Mouse (Mus musculus): ENCODE measurements at regions not wholly inside any gene's neighbourhood (a gene's known extent, or its start where the extent isn't known, plus 50 kb on each side); places are given as distances from the start of the nearest gene placed in this dataset.

GRCm38 (mm10) chr13:102352073-102352854, 341.1 kb upstream of the Cd180 start:
- no peak for ATAC-seq (ENCODE audit: low TSS enrichment)

- no peak for ATAC-seq (ENCODE audit: low TSS enrichment)
Measured at GRCm38 (mm10) chr13:102355569-102355968, 337.8 kb upstream of the Cd180 start.

GRCm38 (mm10) chr13:102372451-102373082, 320.8 kb upstream of the Cd180 start:
- no peak for ATAC-seq (ENCODE audit: low TSS enrichment)

GRCm38 (mm10) chr13:102380667-102381066, 312.7 kb upstream of the Cd180 start:
- no peak for ATAC-seq (ENCODE audit: low TSS enrichment)

GRCm38 (mm10) chr13:102391911-102392310, 301.4 kb upstream of the Cd180 start:
- no peak for ATAC-seq (ENCODE audit: low TSS enrichment)

- ATAC-seq (ENCODE audit: low TSS enrichment) = no peak
Measured at GRCm38 (mm10) chr13:102392868-102393661, 300.3 kb upstream of the Cd180 start.

GRCm38 (mm10) chr13:102393662-102393970, 299.7 kb upstream of the Cd180 start:
- no peak for ATAC-seq (ENCODE audit: low TSS enrichment)

- no peak for ATAC-seq (ENCODE audit: low TSS enrichment)
Measured at GRCm38 (mm10) chr13:102394057-102394456, 299.3 kb upstream of the Cd180 start.

GRCm38 (mm10) chr13:102397411-102397810, 295.9 kb upstream of the Cd180 start:
- ATAC-seq (ENCODE audit: low TSS enrichment) = no peak

GRCm38 (mm10) chr13:102411840-102412239, 281.5 kb upstream of the Cd180 start:
- no peak for ATAC-seq (ENCODE audit: low TSS enrichment)

GRCm38 (mm10) chr13:102434372-102434954, 258.9 kb upstream of the Cd180 start:
- no peak for ATAC-seq (ENCODE audit: low TSS enrichment)

GRCm38 (mm10) chr13:102442676-102443075, 250.7 kb upstream of the Cd180 start:
- ATAC-seq (ENCODE audit: low TSS enrichment) = no peak

GRCm38 (mm10) chr13:102447310-102447709, 246.0 kb upstream of the Cd180 start:
- ATAC-seq (ENCODE audit: low TSS enrichment) = no peak

GRCm38 (mm10) chr13:102449416-102450121, 243.8 kb upstream of the Cd180 start:
- ATAC-seq (ENCODE audit: low TSS enrichment) = no peak

GRCm38 (mm10) chr13:102451176-102451575, 242.2 kb upstream of the Cd180 start:
- no peak for ATAC-seq (ENCODE audit: low TSS enrichment)

- no peak for ATAC-seq (ENCODE audit: low TSS enrichment)
Measured at GRCm38 (mm10) chr13:102458711-102459110, 234.6 kb upstream of the Cd180 start.

GRCm38 (mm10) chr13:102463993-102464392, 229.4 kb upstream of the Cd180 start:
- ATAC-seq (ENCODE audit: low TSS enrichment) = no peak

GRCm38 (mm10) chr13:102481906-102482305, 211.5 kb upstream of the Cd180 start:
- ATAC-seq (ENCODE audit: low TSS enrichment) = no peak

- ATAC-seq (ENCODE audit: low TSS enrichment) = no peak
Measured at GRCm38 (mm10) chr13:102482451-102482850, 210.9 kb upstream of the Cd180 start.

GRCm38 (mm10) chr13:102487416-102488097, 205.8 kb upstream of the Cd180 start:
- no peak for ATAC-seq (ENCODE audit: low TSS enrichment)

GRCm38 (mm10) chr13:102491370-102491769, 202.0 kb upstream of the Cd180 start:
- no peak for ATAC-seq (ENCODE audit: low TSS enrichment)
